Mouse (Mus musculus): ENCODE measurements at regions not wholly inside any gene's neighbourhood (a gene's known extent, or its start where the extent isn't known, plus 50 kb on each side); places are given as distances from the start of the nearest gene placed in this dataset.
A peak's percentile ranks its signal among the peaks of the same experiment; 100 is the strongest.

DNA sequence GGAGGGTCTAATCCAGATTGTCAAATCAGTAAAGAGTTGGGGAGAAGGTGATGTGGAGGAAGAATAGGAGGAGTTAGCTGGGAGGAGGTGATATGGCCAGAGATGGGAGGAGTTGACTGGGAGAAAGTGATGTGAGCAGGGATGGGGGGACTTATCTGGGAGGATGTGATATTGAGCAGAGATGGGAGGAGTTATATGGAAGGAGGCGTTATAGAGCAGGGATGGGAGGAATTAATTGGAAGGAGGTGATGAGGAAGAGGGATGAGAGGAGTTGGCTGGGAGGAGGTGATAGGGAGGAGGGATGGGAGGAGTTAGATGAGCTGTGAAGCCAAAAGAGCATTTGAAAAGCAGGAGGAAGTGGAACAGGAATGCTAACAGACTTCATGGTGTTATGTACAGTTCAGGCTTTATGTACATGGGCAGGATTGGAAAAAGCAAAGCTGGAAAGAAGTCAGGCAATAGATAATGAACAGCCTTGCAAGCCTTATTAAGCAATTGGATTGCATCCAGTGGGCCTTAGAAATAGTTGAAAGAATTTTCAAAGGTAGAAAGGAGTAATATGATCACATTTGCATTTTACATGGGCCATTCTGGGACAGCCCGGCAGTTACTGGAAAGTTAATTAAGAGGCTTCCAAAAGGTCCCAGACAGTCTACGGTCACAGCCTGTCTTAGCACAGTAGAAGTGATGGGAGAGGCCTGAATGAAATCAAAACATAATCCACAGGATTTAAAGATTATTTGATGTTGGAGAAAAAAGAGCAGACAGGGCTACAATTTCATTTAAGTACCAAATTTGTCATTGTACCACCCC, 357.4 kb downstream of the Tmem135 start:
- Histone ChIP-seq H3K27me3 (ENCODE audit: control insufficient read depth, insufficient read depth, low read length) (no peaks in the 10 kb centered on the region), H3K27ac (ENCODE audit: insufficient read depth, low read length) (no peak overlapping the region), H3K4me3 (replicated peaks; ENCODE audit: insufficient read depth, low read depth, low read length) (no peak overlapping the region), H3K4me1 (ENCODE audit: control insufficient read depth, insufficient read depth, low read length) (0 out of 2 replicates have a peak, but pooled peaks cover 2% of the 10 kb centered on the region)
- WGBS, result 47% methylated on average over 3 of the region's 3 CpGs
- TF ChIP-seq CTCF (IDR thresholded peaks at IDR 0.05; ENCODE audit: borderline replicate concordance, insufficient read depth, low read depth, low read length) (no peak), POLR2A (IDR thresholded peaks at IDR 0.05; ENCODE audit: borderline replicate concordance, insufficient read depth, low read length) (no peak)
- no peak for DNase-seq

DNA sequence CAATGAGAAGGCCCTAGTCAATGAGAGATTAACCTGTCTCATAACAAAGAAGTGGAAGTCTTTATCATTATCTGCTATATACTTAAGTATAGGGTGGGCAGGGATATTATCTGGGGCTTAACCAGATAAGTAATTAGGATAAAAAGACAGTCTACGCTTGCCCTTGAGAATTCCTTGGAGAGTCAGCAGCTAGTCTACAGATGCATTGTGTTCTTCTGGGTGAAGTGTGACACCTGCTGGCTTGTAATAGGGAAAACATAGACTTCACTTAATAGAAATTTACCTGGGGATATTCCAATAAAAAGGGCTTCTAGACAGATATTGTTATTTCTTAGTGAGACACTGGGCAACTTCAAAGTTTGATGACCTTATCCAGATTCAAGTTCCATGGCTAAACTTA, 361.0 kb downstream of the Tmem135 start:
- 69% methylated on average over 1 of the region's 1 CpGs for WGBS
- no peak overlapping the region for H3K27ac ChIP-seq (ENCODE audit: insufficient read depth, low read length)
- H3K4me3 ChIP-seq (replicated peaks; ENCODE audit: insufficient read depth, low read depth, low read length), result no peak overlapping the region
- no peaks in the 10 kb centered on the region for H3K4me1 ChIP-seq (ENCODE audit: control insufficient read depth, insufficient read depth, low read length)
- no peaks in the 10 kb centered on the region for H3K27me3 ChIP-seq (ENCODE audit: control insufficient read depth, insufficient read depth, low read length)
- TF ChIP-seq CTCF (IDR thresholded peaks at IDR 0.05; ENCODE audit: borderline replicate concordance, insufficient read depth, low read depth, low read length) (0 out of 2 replicates have a peak, but pooled peaks have one; percentile 5), POLR2A (IDR thresholded peaks at IDR 0.05; ENCODE audit: borderline replicate concordance, insufficient read depth, low read length) (no peak)
- no peak for DNase-seq

DNA sequence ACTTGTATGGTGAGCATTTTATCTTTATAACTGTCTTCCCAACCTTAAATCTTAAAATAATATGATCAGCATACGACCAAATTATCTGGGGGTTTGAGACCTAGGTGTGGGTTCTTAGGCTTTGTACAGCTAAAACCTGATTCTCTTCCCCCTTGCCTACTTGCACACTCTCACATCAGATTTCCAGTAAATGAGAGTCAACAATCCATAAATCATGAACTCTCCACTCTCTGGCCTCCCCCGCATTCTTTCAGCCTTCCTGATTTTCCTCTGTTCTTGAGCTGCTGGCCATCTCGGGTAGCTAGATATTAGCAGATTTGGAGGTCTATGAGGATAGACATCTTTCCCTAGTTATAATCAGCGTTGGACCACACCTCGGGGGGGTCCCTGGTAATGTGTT, 362.7 kb downstream of the Tmem135 start:
- no peak overlapping the region for H3K4me3 ChIP-seq (replicated peaks; ENCODE audit: insufficient read depth, low read depth, low read length)
- H3K4me1 ChIP-seq (ENCODE audit: control insufficient read depth, insufficient read depth, low read length), result no peaks in the 10 kb centered on the region
- no peak overlapping the region for H3K27ac ChIP-seq (ENCODE audit: insufficient read depth, low read length)
- no peak for DNase-seq
- WGBS, result 88% methylated on average over 5 of the region's 5 CpGs
- TF ChIP-seq POLR2A (IDR thresholded peaks at IDR 0.05; ENCODE audit: borderline replicate concordance, insufficient read depth, low read length), result no peak
- TF ChIP-seq CTCF (IDR thresholded peaks at IDR 0.05; ENCODE audit: borderline replicate concordance, insufficient read depth, low read depth, low read length), result no peak
- no peaks in the 10 kb centered on the region for H3K27me3 ChIP-seq (ENCODE audit: control insufficient read depth, insufficient read depth, low read length)

DNA sequence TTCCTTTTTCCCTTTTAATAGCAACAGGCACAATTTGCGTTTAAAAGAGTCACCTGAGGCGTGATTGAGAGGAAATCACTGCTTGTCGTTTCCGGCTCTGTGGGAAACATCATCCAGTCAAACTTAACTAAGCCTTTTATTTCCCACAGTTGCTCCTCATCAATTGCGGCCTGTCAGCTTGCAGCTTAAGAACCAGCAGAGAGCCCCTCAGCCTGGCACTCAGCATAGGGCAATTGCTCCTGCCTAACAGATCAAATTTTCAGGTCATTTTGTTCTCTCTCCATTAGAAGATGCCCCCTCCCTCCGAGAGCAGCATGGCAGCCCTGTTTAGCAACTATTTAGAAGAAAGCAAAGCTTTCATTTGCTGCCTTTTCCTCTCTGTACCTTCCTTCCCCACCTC, 363.9 kb downstream of the Tmem135 start:
- H3K4me1 ChIP-seq (ENCODE audit: control insufficient read depth, insufficient read depth, low read length), result no peaks in the 10 kb centered on the region
- H3K27ac ChIP-seq (ENCODE audit: insufficient read depth, low read length), result no peak overlapping the region
- no peaks in the 10 kb centered on the region for H3K27me3 ChIP-seq (ENCODE audit: control insufficient read depth, insufficient read depth, low read length)
- TF ChIP-seq POLR2A (IDR thresholded peaks at IDR 0.05; ENCODE audit: borderline replicate concordance, insufficient read depth, low read length) (no peak), CTCF (IDR thresholded peaks at IDR 0.05; ENCODE audit: borderline replicate concordance, insufficient read depth, low read depth, low read length) (no peak)
- 42% methylated on average over 6 of the region's 6 CpGs for WGBS
- no peak for DNase-seq
- H3K4me3 ChIP-seq (replicated peaks; ENCODE audit: insufficient read depth, low read depth, low read length), result no peak overlapping the region

DNA sequence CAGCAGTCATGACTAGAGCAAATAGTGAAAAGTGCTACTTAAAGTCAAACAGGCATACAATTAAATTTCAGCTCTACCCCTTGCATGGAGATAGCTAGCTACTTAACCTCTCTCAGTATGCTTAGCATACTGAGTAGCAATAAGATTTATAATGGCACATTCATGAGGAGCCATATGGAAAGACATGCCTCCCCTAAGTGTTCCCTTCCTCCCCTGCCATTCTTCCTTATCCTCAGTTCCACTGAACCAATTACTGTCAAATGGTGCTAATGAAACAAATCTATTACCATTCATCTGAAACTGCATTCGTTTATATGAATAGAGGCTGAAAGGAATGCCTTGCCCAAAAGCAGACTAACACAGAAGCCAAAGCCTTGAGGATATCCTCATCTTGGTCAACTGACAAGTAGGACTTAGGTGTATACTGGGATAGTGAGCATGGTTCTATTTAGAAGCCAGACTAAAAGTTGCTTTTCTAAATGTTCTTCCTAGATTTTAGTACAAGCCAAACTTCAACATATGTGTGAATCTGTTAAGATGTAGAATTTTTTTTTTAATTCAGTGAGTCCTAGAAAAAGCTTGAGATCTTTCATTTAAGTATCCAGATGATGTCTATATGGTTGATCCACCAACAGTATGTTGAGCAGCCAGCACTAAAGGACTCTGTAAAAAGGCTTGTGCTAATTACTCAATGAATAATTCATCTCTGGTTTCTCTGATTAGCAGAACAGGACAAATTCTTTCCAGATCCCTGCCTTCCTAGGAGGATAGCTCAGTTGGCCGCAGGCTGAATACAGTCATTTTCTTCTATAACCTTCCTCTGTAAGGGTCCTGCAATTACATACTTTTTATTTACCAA, 368.7 kb downstream of the Tmem135 start:
- no peak overlapping the region for H3K27ac ChIP-seq (ENCODE audit: insufficient read depth, low read length)
- H3K4me1 ChIP-seq (ENCODE audit: control insufficient read depth, insufficient read depth, low read length), result no peaks in the 10 kb centered on the region
- H3K4me3 ChIP-seq (replicated peaks; ENCODE audit: insufficient read depth, low read depth, low read length), result no peak overlapping the region
- no peaks in the 10 kb centered on the region for H3K27me3 ChIP-seq (ENCODE audit: control insufficient read depth, insufficient read depth, low read length)
- TF ChIP-seq POLR2A (IDR thresholded peaks at IDR 0.05; ENCODE audit: borderline replicate concordance, insufficient read depth, low read length) (no peak), CTCF (IDR thresholded peaks at IDR 0.05; ENCODE audit: borderline replicate concordance, insufficient read depth, low read depth, low read length) (no peak)
- no peak for DNase-seq
- WGBS, result 66% methylated on average over 2 of the region's 2 CpGs

DNA sequence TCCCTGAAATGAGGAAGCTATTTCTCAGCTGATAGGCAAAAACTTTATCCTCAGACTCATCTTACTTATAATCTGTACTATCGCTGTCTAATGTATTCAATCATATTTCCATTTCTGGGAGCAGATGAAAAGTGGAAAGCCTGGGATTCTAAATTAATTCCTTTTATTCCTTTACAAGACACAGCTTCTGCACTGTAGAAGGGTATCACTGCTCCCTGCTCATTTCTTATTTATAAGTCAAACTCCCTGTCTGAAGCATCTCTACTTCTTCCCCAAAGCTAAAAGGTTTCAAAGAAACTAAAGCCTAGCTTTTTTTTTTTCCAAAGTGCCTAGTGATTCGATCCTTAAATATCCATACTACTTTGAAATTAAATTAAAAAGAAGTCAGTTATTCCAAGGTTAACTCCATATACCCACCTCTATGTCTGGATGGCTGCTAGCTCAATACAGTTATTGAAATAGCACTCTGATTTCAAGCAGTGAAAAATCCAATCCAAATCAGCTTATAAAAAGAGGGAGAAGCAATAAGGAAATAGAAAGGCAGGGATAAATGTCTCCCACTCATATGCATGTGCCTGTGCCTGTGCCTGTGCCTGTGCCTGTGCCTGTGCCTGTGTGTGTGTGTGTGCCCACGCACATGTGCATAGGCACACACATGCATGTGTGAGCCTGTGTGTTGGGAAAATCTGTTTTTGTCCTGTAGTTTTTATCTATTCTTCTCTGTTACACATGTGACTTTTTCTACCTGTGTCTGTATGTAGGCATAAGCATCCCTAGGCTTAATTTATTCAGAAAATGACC, 380.6 kb downstream of the Tmem135 start:
- Histone ChIP-seq H3K4me1 (ENCODE audit: control insufficient read depth, insufficient read depth, low read length) (no peaks in the 10 kb centered on the region), H3K27me3 (ENCODE audit: control insufficient read depth, insufficient read depth, low read length) (no peaks in the 10 kb centered on the region), H3K27ac (ENCODE audit: insufficient read depth, low read length) (no peak overlapping the region), H3K4me3 (replicated peaks; ENCODE audit: insufficient read depth, low read depth, low read length) (no peak overlapping the region)
- no peak for DNase-seq
- TF ChIP-seq POLR2A (IDR thresholded peaks at IDR 0.05; ENCODE audit: borderline replicate concordance, insufficient read depth, low read length) (no peak), CTCF (IDR thresholded peaks at IDR 0.05; ENCODE audit: borderline replicate concordance, insufficient read depth, low read depth, low read length) (no peak)
- 84% methylated on average over 3 of the region's 3 CpGs for WGBS

DNA sequence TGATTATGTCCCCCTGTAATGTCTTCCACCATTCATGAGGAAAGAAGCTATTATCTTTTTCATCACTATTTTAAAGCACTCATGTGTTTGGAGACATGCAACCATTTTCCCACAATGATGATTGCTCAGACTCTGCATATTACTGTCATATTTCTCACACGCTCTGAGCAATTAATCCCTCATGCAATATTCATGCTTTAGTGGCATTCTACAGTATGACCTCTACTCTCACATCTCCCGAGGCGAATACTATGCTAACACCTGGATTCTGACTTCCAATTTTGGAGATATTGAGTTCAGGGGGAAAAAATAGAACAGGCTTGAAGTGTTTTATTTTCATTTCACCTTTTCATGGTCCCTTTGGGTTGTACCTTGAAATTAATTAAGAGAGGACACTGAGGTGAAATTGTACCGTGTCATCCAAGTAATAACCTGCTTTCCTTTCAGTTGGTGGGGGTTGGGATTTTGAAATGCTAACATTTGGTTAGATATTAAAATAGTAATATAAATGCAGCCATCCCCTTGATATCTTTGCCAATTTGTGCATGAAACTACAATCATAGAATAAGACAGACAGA, 405.1 kb downstream of the Tmem135 start:
- DNase-seq, result no peak
- Histone ChIP-seq H3K4me1 (ENCODE audit: control insufficient read depth, insufficient read depth, low read length) (no peaks in the 10 kb centered on the region), H3K4me3 (replicated peaks; ENCODE audit: insufficient read depth, low read depth, low read length) (no peak overlapping the region), H3K27ac (ENCODE audit: insufficient read depth, low read length) (no peak overlapping the region), H3K27me3 (ENCODE audit: control insufficient read depth, insufficient read depth, low read length) (no peaks in the 10 kb centered on the region)
- 82% methylated on average over 4 of the region's 4 CpGs for WGBS
- TF ChIP-seq CTCF (IDR thresholded peaks at IDR 0.05; ENCODE audit: borderline replicate concordance, insufficient read depth, low read depth, low read length), result no peak
- no peak for TF ChIP-seq POLR2A (IDR thresholded peaks at IDR 0.05; ENCODE audit: borderline replicate concordance, insufficient read depth, low read length)
